Mouse (Mus musculus): ENCODE data around the gene Rbm42. TPM values are rescaled to one million over a fixed set of nuclear protein-coding genes. Genes with fewer than 3 reads are reported as not detected.

Gene Rbm42
- polyA plus RNA-seq, 1 experiment: 24.9 TPM

- 70% methylated on average over 8 of the region's 8 CpGs for WGBS
- TF ChIP-seq CTCF (IDR thresholded peaks at IDR 0.05; ENCODE audit: control insufficient read depth, insufficient read depth, low read length) (no peak), POLR2A (IDR thresholded peaks at IDR 0.05; ENCODE audit: borderline replicate concordance, control insufficient read depth, low read depth, low read length) (no peak)
- no peak within 1 kb of the TSS for H3K4me3 ChIP-seq (replicated peaks; ENCODE audit: control insufficient read depth, low read depth, low read length)
- no peaks in the 10 kb centered on the region for H3K4me1 ChIP-seq (ENCODE audit: control insufficient read depth, insufficient read depth, low read length)
- no peak within 1 kb of the TSS for H3K27ac ChIP-seq (ENCODE audit: control insufficient read depth, insufficient read depth, low read depth, low read length, poor library complexity)
These were observed 37.3 kb downstream of the Rbm42 start, which contains the start of gene Upk1a for GRCm38 (mm10) chr7:30612654-30613402. Gene Upk1a (minus strand): TSS chr7:30612847.

- TF ChIP-seq CTCF (IDR thresholded peaks at IDR 0.05; ENCODE audit: control insufficient read depth, insufficient read depth, low read length) (no peak), POLR2A (IDR thresholded peaks at IDR 0.05; ENCODE audit: borderline replicate concordance, control insufficient read depth, low read depth, low read length) (no peak)
- Histone ChIP-seq H3K27ac (ENCODE audit: control insufficient read depth, insufficient read depth, low read depth, low read length, poor library complexity) (no peak overlapping the region), H3K4me3 (replicated peaks; ENCODE audit: control insufficient read depth, low read depth, low read length) (no peak overlapping the region), H3K4me1 (ENCODE audit: control insufficient read depth, insufficient read depth, low read length) (no peaks in the 10 kb centered on the region)
- 65% methylated on average over 7 of the region's 7 CpGs for WGBS
These were observed 40.1 kb downstream of the Rbm42 start for GRCm38 (mm10) chr7:30610043-30610442.

DNA sequence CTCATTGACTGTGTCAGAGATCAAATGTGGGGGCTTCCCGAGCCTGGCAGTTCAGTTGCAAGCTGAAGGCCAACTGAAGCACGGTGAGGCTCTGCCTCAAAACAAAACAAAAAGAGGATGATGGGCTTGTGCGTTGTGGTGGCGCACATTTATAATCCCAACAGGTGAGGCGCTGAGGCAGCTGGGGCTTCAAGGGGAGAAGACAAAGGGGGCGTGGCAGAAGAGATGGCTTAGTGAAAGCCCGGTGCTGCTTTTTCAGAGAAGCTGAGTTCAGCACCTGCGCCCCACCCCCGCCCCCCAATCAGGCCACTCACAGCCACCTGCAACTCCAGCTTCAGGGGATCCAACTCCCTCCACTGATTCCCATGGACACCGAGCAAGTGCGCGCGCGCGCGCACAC is 41.6 kb downstream of the Rbm42 start:
- no peaks in the 10 kb centered on the region for H3K4me1 ChIP-seq (ENCODE audit: control insufficient read depth, insufficient read depth, low read length)
- H3K4me3 ChIP-seq (replicated peaks; ENCODE audit: control insufficient read depth, low read depth, low read length): no peak overlapping the region
- TF ChIP-seq CTCF (IDR thresholded peaks at IDR 0.05; ENCODE audit: control insufficient read depth, insufficient read depth, low read length): no peak
- no peak for TF ChIP-seq POLR2A (IDR thresholded peaks at IDR 0.05; ENCODE audit: borderline replicate concordance, control insufficient read depth, low read depth, low read length)
- WGBS: 57% methylated on average over 16 of the region's 16 CpGs
- no peak overlapping the region for H3K27ac ChIP-seq (ENCODE audit: control insufficient read depth, insufficient read depth, low read depth, low read length, poor library complexity)

GRCm38 (mm10) chr7:30607706-30608309 is 42.3 kb downstream of the Rbm42 start:
- TF ChIP-seq CTCF (IDR thresholded peaks at IDR 0.05; ENCODE audit: control insufficient read depth, insufficient read depth, low read length) (peak; percentile 83), POLR2A (IDR thresholded peaks at IDR 0.05; ENCODE audit: borderline replicate concordance, control insufficient read depth, low read depth, low read length) (no peak)
- WGBS: 16% methylated on average over 8 of the region's 8 CpGs
- Histone ChIP-seq H3K4me3 (replicated peaks; ENCODE audit: control insufficient read depth, low read depth, low read length) (no peak overlapping the region), H3K27ac (ENCODE audit: control insufficient read depth, insufficient read depth, low read depth, low read length, poor library complexity) (no peak overlapping the region), H3K4me1 (ENCODE audit: control insufficient read depth, insufficient read depth, low read length) (no peaks in the 10 kb centered on the region)

GRCm38 (mm10) chr7:30604944-30605343 is 45.2 kb downstream of the Rbm42 start:
- WGBS: 83% methylated on average over 8 of the region's 8 CpGs
- no peak overlapping the region for H3K27ac ChIP-seq (ENCODE audit: control insufficient read depth, insufficient read depth, low read depth, low read length, poor library complexity)
- H3K4me3 ChIP-seq (replicated peaks; ENCODE audit: control insufficient read depth, low read depth, low read length): no peak overlapping the region
- TF ChIP-seq POLR2A (IDR thresholded peaks at IDR 0.05; ENCODE audit: borderline replicate concordance, control insufficient read depth, low read depth, low read length) (no peak), CTCF (IDR thresholded peaks at IDR 0.05; ENCODE audit: control insufficient read depth, insufficient read depth, low read length) (no peak)
- no peaks in the 10 kb centered on the region; the same call in 1 of the 2 replicates for H3K4me1 ChIP-seq (ENCODE audit: control insufficient read depth, insufficient read depth, low read length)

- WGBS: 42% methylated on average over 8 of the region's 8 CpGs
- H3K27ac ChIP-seq (ENCODE audit: control insufficient read depth, insufficient read depth, low read depth, low read length, poor library complexity): no peak overlapping the region
- no peak overlapping the region for H3K4me3 ChIP-seq (replicated peaks; ENCODE audit: control insufficient read depth, low read depth, low read length)
- H3K4me1 ChIP-seq (ENCODE audit: control insufficient read depth, insufficient read depth, low read length): no peaks in the 10 kb centered on the region; the same call in 1 of the 2 replicates
- TF ChIP-seq POLR2A (IDR thresholded peaks at IDR 0.05; ENCODE audit: borderline replicate concordance, control insufficient read depth, low read depth, low read length): no peak
- no peak for TF ChIP-seq CTCF (IDR thresholded peaks at IDR 0.05; ENCODE audit: control insufficient read depth, insufficient read depth, low read length)
These were observed 45.7 kb downstream of the Rbm42 start for GRCm38 (mm10) chr7:30604424-30604823.

DNA sequence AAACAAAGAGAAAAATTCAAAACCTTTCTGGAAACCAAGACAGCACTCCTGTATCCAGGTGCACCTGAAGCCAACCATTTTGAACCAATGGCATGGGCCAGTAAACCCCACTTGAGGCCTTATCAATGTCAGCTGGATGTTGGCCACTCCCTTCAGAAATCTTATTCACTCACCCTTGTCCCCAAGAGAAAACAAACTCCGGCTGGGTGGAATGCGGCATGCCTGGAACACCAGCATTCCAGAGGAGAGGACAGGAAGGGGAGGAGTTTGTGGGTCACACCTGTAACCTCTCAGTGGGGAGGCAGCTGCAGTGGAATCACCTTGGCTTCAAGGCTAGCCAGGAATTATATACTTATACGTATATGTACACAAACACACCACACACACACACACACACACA is 47.5 kb downstream of the Rbm42 start:
- 78% methylated on average over 3 of the region's 3 CpGs for WGBS
- H3K27ac ChIP-seq (ENCODE audit: control insufficient read depth, insufficient read depth, low read depth, low read length, poor library complexity): no peak overlapping the region
- TF ChIP-seq CTCF (IDR thresholded peaks at IDR 0.05; ENCODE audit: control insufficient read depth, insufficient read depth, low read length): no peak
- TF ChIP-seq POLR2A (IDR thresholded peaks at IDR 0.05; ENCODE audit: borderline replicate concordance, control insufficient read depth, low read depth, low read length): no peak
- H3K4me3 ChIP-seq (replicated peaks; ENCODE audit: control insufficient read depth, low read depth, low read length): no peak overlapping the region
- H3K4me1 ChIP-seq (ENCODE audit: control insufficient read depth, insufficient read depth, low read length): no peaks in the 10 kb centered on the region; the same call in 1 of the 2 replicates

GRCm38 (mm10) chr7:30600651-30601050 is 49.5 kb downstream of the Rbm42 start:
- no peak for TF ChIP-seq POLR2A (IDR thresholded peaks at IDR 0.05; ENCODE audit: borderline replicate concordance, control insufficient read depth, low read depth, low read length)
- TF ChIP-seq CTCF (IDR thresholded peaks at IDR 0.05; ENCODE audit: control insufficient read depth, insufficient read depth, low read length): no peak
- no peak overlapping the region for H3K27ac ChIP-seq (ENCODE audit: control insufficient read depth, insufficient read depth, low read depth, low read length, poor library complexity)
- H3K4me3 ChIP-seq (replicated peaks; ENCODE audit: control insufficient read depth, low read depth, low read length): no peak overlapping the region
- H3K4me1 ChIP-seq (ENCODE audit: control insufficient read depth, insufficient read depth, low read length): no peaks in the 10 kb centered on the region; the same call in 1 of the 2 replicates
- 65% methylated on average over 7 of the region's 7 CpGs for WGBS

Measured in bone marrow, adult 2 months (tissue).